Mouse (Mus musculus) bone marrow macrophage, adult 2 months (primary cell): ENCODE data around the gene Recql.

Experiments
- CTCF ChIP-seq: IDR thresholded peaks from 2 replicates; pipeline ENCODE4 v1.5.1; 2012; ENCODE audit warnings: low read depth, mild to moderate bottlenecking, low read length, moderate library complexity
- POLR2A ChIP-seq: IDR thresholded peaks from 2 replicates; pipeline ENCODE4 v1.6.1; 2012; ENCODE audit warnings: mild to moderate bottlenecking, low read depth, low read length, borderline replicate concordance

DNA sequence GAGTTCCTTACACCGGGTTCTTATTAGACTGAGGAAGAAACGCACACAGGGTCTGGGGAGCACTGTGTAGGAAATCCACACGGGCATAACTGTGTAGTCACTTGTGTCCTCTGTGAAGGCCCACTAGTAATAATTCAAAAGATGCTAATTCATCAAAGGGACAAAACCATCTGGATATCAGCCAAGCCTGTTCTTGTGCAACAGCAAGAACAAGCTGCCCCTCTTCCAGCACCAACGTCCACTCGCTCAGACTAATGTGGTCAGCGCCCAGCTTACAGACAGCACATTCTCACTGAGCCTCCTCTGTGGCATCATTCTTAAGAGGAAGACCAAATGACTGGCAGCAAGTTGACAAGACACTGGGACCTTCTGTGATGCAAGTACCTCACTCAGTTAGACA is 6.9 kb downstream of the Recql start:
- TF ChIP-seq POLR2A: no peak
- TF ChIP-seq CTCF: no peak
